Mouse (Mus musculus): ENCODE results near the gene Aasdh. TPM values are rescaled to one million over a fixed set of nuclear protein-coding genes. Genes with fewer than 3 reads are reported as not detected.

The Aasdh gene
- total RNA-seq (2021), result 10 to 100 TPM; 25.5 to 27.0 TPM

DNA sequence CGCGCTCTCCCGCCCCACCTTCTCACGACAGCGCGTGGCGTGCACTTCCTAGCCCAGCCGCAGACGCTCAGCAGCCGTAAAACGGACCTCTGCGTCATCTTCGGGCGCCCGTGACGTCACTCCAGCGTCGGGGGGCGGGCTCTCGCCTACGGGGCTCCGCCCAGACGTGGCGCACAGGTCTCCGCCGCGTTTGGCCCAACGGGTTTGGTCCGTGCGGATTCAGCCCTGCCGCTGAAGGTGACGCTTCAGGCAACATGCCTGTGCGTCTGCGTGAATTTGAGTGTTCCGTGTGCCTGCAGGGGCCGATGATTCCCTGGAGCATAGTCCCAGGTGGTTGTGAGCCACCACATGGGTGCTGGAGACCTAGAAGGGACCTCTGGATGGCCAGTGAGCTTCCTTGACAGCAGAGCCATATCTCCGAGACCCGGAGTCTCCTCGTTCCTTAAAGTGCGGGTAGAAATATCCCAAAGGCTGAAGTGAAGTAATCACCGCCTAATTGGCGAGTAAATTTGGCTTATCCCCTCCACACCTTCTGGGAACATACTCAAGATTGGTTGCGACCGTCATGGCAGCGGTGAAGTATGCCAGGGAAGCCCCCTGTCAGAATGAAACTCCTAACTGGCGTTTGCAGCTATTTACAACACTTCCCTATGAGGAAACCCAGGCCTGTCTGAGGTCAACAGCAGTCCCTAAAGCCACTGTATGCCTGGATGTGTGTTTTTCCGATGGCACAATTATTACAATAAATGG, at the start of gene Aasdh:
Gene Aasdh, minus strand, starts transcription at position 110 of the 750 bp plus-strand sequence.
- DNase-seq, result peak; percentile 97

DNA sequence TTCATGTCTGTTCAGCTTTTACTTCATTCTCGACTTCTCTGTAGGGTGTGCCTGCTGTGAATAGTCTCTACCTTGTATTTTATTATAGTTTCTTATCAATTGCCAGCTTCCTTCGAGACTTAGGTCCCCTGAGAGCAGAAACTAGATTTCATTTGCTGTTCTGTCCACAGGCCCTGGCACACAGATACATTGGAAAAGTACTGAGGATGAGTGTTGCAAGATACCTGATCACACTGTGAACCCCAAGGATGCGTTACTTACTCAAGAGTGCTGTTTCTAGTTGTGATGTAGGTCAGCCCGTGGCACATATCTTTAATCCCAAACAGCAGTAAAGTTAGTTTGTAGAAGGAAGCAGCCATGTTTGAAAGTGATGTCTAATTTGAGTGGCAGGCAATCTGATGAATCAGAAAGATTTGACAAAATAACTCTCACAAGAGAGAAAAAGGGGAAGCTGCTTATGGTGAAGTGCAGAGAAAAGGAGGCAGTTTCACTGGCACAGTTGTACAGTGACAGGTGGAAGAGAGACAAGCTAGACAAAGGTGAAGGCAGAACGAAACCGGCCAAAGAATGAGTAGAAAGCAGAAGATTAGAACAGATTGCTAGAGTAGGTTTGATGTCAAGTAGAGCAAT, 49.1 kb upstream of the Aasdh start:
- intact Hi-C loops (cut with DNase I), result no loop called here
- DNase-seq, result no peak

More for the DNA sequence above, at the start of gene Aasdh:
- intact Hi-C loops (cut with DNase I), result no loop called here

DNA sequence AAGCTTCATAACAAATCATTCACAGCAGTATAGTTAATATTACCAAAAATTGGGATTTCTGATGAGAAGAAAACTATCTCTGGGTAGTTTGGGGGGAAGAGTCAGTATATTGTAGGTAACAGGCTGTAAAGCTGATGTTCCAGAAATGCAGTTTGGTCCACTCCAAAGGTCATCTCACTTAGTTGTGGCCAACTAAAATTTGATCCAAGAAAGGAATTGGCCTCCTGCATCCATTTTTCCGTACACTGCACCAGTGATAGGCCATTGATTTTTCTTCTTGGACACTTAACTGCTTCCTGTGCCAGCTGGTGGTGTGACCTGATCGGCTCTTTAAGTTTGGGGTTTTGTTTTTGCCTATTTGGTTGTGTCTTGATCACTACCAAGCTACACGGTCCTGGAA, 48.5 kb upstream of the Aasdh start:
- DNase-seq, result no peak
- intact Hi-C loops (cut with DNase I), result no loop called here

DNA sequence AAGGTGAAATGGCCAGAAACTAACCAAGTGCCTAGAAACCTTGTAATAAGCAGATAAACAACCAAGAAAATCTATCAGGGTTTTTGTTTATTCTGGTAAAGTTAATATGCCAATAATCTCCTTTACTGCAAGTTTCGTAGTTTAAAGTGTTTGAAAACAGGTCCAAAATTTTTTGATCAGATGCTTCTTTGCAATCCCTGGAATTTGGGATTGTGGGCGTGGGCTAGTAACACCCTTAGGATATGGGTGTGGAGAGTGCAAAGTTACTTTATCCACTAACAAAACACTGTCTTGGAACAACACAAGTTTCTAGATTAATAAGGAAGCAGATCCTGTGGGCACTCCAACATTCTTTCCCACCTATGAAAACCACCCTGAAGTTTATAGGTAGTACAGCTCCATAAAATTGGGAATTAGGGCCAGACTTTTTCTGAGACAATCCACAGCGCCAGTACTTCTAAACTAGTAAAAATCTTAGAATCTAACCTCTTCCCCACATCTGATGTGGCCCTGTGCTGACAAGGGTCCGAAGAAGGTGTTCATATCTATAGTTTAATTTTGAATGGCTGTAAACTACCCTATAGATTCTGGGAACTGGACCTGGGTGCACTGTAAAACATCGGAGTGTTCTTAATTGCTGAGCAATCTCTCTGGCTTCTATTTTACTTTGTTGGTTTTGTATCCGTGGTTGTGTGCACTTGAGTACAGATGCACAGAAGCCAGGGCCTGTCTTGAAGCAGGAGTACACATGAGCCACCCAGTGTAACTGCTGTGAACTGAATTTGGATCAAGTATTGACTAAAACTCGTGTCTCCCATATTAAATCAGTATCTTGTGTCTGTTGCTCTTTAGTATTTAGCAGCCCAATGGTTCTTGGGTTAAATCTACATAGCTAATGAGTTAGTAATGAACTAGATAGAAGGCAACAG, 47.1 kb upstream of the Aasdh start:
- intact Hi-C loops (cut with DNase I), result no loop called here
- DNase-seq, result no peak

DNA sequence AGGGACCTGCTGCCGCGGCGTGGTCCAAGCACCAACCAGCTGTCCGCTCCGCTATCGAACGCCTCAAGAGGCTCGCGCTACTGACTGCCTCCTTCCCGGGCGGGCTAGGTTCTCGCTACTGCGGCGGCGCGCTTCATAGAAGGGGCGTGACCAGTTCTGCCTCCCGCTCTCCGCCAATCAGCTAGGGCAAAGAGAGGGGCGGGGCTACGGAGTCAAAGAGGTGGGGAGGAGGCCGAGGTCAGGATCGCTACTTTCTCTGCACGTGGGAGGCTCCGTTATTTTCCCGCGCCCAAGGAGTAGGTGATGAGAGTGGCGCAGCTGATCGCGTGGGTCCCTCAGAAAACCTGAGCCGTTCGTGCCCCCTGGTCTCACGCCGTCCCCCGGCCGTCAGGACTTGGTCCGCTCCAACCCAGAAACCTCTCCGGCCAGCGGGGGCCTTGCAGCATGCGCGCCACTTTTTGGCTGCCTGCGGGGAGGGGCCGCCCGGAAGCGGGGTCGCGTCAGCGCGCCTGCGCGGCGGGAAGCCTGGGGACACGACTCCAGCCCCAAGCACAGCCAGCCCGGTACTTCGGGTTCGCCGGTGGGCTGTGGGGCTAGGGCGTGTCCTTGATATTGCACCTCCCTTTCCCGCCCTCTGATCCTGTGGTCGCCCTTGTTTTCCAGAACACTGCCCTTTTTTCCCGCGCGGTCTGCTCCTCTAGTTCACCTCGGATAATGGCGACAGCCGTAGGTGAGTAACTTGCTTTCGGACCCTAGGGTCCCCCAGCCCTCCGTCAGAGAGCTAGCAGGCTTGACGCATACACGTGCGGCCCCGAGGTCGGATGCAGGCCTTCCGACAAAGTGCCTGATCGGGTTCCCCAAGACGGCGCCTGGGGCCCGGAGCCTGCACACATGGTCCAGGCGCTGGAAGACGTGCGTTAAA, 46.1 kb upstream of the Aasdh start, which contains the start of the genes Paics and Ppat:
Gene Paics, plus strand, starts transcription at position 202 of the 922 bp plus-strand sequence.
Gene Ppat, minus strand, starts transcription at position 473 of the 922 bp plus-strand sequence.
- intact Hi-C loops (cut with DNase I), result no loop called here
- peak; percentile 99 for DNase-seq

DNA sequence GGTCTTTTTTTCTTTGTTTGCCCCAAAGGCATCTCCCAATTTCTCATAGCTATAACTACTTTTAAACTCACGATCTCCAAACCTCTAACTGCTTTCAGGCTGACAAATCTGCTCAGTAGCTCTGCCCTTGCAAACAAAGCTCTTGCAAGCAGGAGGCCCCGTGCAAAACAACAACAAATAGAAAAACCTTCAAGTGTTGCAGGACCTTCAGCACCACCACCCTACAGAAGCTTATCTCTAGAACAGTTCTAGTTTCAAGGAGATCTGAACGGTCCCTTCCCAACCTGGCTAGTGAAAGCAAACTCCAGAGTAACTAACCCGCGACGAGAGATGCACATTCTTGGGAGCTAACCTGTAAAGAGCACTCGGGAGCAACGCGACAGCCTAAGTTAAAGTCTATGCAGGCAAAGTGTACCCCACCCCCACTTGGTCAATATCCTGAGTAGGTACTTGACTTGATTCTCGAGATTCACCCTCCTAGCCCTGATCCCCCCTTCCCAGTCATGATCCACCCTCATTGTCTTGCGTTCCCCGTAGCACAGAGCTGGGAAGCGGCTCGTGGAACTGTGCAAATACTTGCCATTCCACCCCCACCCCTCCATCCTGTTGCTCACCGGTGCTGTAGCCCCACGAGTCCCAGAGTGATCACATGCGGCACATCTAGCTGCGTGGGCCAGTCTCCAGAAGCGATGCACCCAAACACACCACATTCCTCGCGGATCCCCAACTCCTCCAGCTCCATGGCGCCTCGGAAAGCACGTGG, 45.2 kb upstream of the Aasdh start:
- no peak for DNase-seq
- intact Hi-C loops (cut with DNase I), result no loop called here

DNA sequence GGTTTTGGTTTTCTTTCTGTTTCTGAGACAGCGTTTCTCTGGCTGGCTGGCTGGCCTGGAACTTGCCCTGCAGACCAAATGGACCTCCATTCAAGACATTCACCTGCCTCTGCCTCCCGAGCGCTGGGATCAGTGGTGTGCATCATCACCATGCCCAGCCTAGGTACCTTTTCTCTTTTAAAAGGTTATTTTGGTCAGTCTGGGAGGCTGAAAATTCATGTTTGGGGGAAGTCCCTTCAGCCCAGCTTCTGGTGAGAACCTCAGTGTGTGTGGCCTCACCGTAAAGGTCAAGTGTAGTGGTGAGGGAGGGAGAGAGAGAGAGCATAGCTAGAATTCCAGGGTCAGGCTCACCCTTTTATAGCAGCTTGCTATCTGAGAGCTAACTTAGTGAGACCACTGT, 42.4 kb upstream of the Aasdh start:
- intact Hi-C loops (cut with DNase I), result no loop called here

DNA sequence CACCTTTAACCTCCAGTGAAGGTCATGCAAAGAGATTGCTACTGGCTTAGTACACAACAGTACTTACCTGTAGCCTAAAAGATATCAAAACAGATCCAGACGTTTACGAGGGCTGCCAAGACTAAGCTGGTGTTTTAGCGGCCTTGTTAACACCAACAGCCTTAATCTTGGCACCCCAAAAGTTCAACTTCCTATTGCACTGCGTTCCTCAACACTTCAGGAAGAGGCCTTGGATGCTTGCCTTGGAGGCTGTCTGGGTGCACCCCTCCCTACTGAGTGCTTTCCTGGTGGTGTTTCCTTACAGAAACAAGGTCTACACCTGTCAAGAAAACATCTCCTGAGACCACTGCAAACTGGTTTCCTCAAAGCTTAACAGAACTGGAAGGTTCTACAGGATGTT, 41.8 kb upstream of the Aasdh start:
- no peak for DNase-seq

More for the DNA sequence above, 42.4 kb upstream of the Aasdh start:
- no peak for DNase-seq

DNA sequence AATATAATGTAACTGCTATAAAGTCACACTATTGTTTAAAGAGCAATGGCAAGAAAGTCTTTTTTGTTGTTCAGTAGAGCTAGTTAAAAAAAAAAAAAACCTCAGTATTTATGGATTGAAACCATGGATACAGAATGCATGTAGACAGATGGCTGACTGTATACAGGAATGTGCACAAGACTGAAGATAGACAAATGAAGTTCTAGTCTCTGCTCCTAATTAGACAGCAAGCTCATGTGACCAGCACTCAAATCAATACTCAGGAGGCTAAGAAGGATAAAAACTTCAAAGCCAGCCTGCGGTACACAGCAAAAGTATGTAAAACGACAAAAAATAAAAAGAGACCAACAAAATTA, 40.3 kb upstream of the Aasdh start:
- intact Hi-C loops (cut with DNase I), result no loop called here

More for the DNA sequence above, 41.8 kb upstream of the Aasdh start:
- intact Hi-C loops (cut with DNase I), result no loop called here

DNA sequence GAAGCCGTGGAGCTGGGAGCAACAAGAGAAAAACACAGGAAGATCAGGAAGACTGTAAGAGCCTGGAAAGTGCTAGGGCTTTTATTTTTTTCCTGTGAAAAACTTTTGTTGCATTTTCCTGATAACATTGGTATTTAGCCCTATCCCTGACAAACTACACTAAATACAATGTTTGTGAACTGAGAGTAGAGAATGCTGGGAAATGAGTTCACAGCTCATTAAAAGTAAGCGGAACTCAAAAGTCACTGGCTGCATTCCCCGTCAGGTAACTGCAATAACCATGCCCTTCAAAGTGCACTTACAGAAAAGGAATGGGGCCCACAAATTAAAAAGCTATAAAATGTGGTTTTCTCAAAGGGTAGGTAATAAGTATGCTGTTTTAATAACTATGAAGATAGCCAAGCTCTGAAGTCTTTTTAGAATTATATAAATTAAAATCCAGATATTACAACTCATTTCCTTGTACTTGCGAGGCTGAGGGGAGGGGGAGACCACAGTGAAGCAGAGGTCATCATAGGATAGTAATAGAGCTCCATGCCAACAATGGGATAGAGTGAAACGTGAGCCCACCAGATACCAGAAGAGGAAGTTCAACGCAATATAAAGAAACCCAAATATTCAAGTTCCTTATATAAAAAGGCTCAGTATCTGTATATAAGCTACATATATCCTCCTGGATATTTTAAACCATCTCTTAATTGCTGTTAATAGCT, 39.8 kb upstream of the Aasdh start:
- DNase-seq, result no peak
- intact Hi-C loops (cut with DNase I), result no loop called here

More for the DNA sequence above, 40.3 kb upstream of the Aasdh start:
- DNase-seq, result no peak

DNA sequence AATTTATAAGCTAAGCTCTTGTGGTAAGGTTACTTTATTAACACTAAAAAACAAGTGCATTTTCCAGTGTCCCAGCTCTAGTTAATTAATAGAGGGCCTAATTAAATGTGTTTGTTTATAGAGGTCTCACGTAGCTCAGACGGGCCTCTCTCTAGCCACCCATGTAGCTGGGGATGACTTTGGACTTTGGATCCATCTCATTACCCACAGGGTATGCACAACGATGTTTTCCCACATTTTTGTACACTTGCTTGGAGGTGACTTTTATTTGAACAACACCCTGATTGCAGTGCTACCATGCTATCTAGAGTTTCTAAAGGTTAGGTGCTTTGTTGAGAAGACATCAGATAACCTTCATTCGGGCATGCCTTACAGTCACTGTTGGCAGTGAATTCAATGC, 37.2 kb upstream of the Aasdh start:
- DNase-seq, result no peak
- intact Hi-C loops (cut with DNase I), result no loop called here

DNA sequence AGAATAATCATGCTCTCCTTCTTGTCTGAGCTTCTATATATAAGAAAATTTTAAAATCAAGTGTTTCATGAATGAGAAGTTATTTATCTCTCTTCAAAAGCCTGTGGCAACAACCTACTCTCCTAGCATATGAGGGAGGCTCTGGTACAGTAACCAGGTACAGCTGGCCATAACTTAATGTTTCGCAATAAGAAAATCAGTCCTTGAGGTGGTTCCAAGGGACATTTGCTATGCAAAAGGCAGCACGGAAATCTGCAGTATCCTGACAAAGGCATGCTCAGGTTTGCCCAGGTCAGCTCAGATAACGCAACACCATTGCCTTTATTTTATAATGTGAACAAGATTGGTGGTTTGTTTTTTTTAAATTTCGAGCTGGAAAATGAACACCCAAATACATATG, 36.7 kb upstream of the Aasdh start:
- intact Hi-C loops (cut with DNase I), result no loop called here
- no peak for DNase-seq

DNA sequence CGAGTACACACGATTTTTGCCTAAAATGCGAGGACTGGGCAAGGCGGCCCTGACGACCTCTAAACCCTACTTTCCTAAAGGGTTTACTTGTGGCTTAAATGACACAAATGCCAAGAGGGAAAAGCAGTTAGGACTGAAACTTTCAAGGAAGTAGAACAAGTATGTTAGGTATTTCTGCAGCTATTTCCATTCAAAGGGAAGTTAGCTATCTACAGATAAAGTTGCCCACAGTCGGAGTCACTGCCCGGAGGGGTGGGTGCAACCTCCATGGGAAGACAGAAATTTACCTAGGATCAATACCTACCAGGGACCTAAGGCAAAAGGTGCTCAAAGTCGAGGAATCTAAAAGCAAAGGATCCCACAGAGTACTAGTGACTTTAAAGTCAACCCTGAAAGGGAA, 34.4 kb upstream of the Aasdh start:
- DNase-seq, result no peak
- intact Hi-C loops (cut with DNase I), result no loop called here

DNA sequence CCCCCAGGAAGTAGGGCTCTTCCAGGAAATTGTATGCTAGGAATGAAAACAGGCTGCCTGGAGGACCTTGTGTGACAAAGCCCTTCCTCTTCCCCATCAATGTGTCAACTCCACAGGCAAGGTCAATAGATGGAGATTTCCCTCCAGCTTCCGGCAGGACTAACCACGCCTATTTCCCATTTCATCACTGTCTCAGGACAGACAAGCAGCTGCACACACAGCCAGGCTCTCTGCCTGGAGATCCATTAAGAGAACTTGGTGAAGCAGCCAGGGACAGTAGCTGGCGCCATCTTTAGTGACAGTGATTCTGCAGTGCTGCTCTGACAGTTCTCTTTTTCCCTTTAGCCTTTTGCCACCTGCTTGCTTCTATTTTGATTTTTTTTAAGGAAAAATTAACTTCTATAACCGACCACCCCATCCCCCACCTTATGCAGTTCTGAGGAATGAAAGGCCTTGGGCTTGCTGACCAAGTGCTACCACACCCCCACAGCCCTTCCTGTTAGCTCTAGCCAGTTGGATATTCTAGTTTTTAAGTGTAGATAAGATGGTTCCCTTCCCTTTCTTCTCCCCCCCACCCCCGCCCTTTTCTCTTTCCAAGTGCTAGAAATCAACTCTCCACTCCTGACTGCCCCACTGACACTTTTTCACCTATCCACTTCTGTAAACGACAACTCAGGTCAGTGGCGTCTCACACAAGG, 24.0 kb upstream of the Aasdh start:
- intact Hi-C loops (cut with DNase I), result no loop called here
- DNase-seq, result no peak

DNA sequence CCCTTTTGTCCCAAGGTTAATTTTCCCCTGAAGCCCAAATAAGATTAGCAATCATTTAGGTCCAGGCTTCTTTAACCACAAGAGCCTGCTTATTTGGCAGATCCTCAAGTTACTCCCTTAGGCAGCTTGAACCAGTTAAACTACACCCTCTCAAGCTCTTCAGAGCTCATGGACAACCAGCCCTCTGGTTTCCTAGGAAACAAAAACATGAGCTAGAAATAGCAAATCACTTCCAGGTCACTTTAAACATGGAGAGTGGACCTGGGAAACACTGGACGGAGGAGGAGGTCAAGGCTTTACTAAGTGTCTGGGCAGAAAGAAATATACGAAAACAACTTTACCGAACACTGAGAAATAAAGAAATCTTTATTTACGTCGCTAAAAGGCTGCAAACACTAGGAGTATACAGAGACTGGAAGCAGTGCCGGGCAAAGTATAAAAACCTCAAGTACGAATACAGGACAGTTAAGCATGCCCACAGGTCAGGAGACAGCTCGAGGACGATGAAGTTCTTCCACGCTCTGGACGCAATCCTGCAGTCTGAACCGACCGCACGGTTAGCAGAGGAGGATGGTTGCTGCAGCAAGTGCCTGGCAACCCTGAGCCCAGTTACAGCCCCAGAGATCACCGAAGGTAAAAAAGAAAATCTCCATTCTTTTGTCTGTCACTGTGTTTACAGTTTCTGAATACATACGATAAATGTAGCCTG, 23.0 kb upstream of the Aasdh start:
- DNase-seq, result no peak

DNA sequence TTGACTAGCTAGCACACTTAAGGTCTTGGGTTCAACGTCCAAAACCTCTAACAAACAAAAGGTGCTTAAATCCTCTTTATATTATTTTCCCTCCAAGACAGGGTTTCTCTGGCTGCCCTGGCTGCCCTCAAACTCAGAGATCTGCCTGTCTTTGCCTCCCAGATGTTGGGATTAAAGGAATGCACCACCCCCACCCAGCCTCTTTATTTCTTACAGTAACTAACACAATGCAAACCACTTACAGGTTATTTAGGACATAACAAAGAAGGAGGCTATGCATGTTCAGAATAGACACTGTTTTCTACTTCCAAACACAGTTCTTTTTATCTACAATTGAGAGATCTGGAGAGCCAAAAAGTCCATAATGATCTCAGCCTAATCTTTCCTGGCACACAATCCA, 19.0 kb upstream of the Aasdh start:
- DNase-seq, result no peak
- intact Hi-C loops (cut with DNase I), result no loop called here

More for the DNA sequence above, 23.0 kb upstream of the Aasdh start:
- intact Hi-C loops (cut with DNase I), result no loop called here

DNA sequence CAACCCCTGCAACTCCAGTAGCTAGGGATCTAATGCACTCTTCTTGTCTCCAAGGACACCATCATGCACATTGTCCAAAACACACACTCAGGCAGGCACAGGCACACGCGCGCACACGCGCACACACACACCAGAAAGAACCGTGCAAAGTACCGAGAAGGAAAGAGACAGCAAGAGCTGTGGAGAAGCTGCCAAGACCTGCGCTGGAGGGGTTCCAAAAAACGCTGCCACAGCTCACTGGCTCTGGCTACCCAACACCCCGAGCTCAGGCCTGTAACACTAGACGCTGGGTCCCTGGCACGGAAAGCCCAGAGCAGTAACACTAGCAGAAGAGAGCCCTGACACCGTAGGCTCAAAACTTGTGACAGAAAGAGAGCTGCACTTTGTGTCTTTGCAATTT, 18.1 kb upstream of the Aasdh start:
- peak; percentile 87 for DNase-seq
- intact Hi-C loops (cut with DNase I), result no loop called here

DNA sequence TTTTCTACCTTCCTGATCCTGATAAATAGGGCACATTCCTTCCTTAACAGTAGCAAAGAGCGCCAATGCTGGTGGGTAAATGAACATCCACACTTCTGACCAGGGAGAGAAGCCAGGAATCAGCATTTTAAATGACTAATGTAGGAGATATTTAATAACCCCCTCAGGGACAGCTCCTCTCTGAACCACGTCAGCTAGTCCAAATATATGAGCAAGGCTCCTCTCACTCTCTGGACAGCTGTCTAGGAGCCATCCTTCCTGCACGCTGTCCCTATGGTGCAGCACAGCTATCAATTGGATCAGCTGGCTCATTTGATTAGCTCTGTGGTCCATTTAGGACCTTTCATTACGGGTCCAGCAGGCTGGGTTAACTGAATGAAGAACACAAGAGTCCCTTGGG, 17.5 kb upstream of the Aasdh start:
- DNase-seq, result no peak
- intact Hi-C loops (cut with DNase I), result no loop called here

Data from left cerebral cortex, postnatal 4 days (tissue).